In genomic region chr11:52602061-52602561, GRCm38 (mm10) we compare ENCODE assay signal across 11 mouse cellular contexts.
DNase-seq lines count a peak whose midpoint lies in the region; ATAC-seq and TF ChIP-seq lines count a peak whose summit lies in the region.
"Had no signal": no experiment of that assay in that cellular context is flagged by ENCODE, and none has a peak within 500 bp of the region (broad histone marks: within the 10 kb centered on the region; RNA-seq: fewer than 3 reads in every experiment).

No protein-coding gene starts in this region.

- no peaks in the 10 kb centered on the region for H3K9me3 ChIP-seq in midbrain, embryonic 11.5 days (ENCODE audit: control insufficient read depth, low read length)
- no peaks in the 10 kb centered on the region for H3K9me3 ChIP-seq in liver, postnatal 0 days (ENCODE audit: low read length)
- H3K9me3 ChIP-seq: liver, embryonic 15.5 days had no signal

- H3K4me3 ChIP-seq in midbrain, embryonic 11.5 days (ENCODE audit: low read depth, low read length), result no peak overlapping the region
- H3K4me3 ChIP-seq in liver, postnatal 0 days (ENCODE audit: low read depth, low read length), result no peak overlapping the region
- H3K4me3 ChIP-seq: liver, embryonic 15.5 days had no signal

- H3K36me3 ChIP-seq in midbrain, embryonic 11.5 days (ENCODE audit: control insufficient read depth, insufficient read depth, low read length), result no peaks in the 10 kb centered on the region
- no peaks in the 10 kb centered on the region for H3K36me3 ChIP-seq in liver, postnatal 0 days (replicated peaks; ENCODE audit: insufficient read depth, low read length)
- H3K36me3 ChIP-seq: liver, embryonic 15.5 days had no signal

- no peak overlapping the region for H3K4me2 ChIP-seq in midbrain, embryonic 11.5 days
- H3K4me2 ChIP-seq in liver, postnatal 0 days (ENCODE audit: low read depth, low read length), result no peak overlapping the region
- H3K4me2 ChIP-seq: liver, embryonic 15.5 days had no signal

- H3K27ac ChIP-seq in midbrain, embryonic 11.5 days (ENCODE audit: low read depth, low read length), result no peak overlapping the region
- H3K27ac ChIP-seq in liver, postnatal 0 days (ENCODE audit: low read depth), result no peak overlapping the region
- H3K27ac ChIP-seq: liver, embryonic 15.5 days; stomach, postnatal 0 days had no signal

- no peak overlapping the region for H3K9ac ChIP-seq in midbrain, embryonic 11.5 days (ENCODE audit: low read length)
- no peak overlapping the region for H3K9ac ChIP-seq in liver, postnatal 0 days (replicated peaks)
- H3K9ac ChIP-seq: liver, embryonic 15.5 days had no signal

- H3K4me1 ChIP-seq in midbrain, embryonic 11.5 days (ENCODE audit: control insufficient read depth, insufficient read depth, low read length), result no peaks in the 10 kb centered on the region
- H3K4me1 ChIP-seq in liver, postnatal 0 days (ENCODE audit: insufficient read depth), result no peaks in the 10 kb centered on the region
- H3K4me1 ChIP-seq: liver, embryonic 15.5 days had no signal

- 86% methylated on average over 15 of the region's 15 CpGs for WGBS in midbrain, embryonic 11.5 days
- WGBS in liver, postnatal 0 days (ENCODE audit: insufficient replicate concordance), result 67% methylated on average over 15 of the region's 15 CpGs

- no peak for TF ChIP-seq CTCF in liver, postnatal 0 days (IDR thresholded peaks at IDR 0.05; ENCODE audit: low read depth)

- no peak for TF ChIP-seq EP300 in liver, postnatal 0 days (IDR thresholded peaks at IDR 0.05; ENCODE audit: low read depth)

- ATAC-seq in granulocyte monocyte progenitor cell, adult 5-6 weeks (replicated peaks; ENCODE audit: poor library complexity, severe bottlenecking), result no peak
- ATAC-seq in midbrain, embryonic 11.5 days (ENCODE audit: low FRiP score), result no peak
- ATAC-seq in liver, postnatal 0 days, result no peak
- ATAC-seq: inflammation-experienced regulatory T-cells, adult 6 months had no signal

- peak; percentile 53 for DNase-seq in adrenal gland, adult 2 months
- no peak for DNase-seq in adrenal gland, postnatal 4 days (ENCODE audit: low spot score in 2 of 2)
- DNase-seq in adipocyte (ENCODE audit: low spot score), result peak; percentile 85
- DNase-seq in layer of hippocampus, adult 11-12 months (ENCODE audit: low spot score), result peak; percentile 66
- DNase-seq in left cerebral cortex, adult 9 months (ENCODE audit: low spot score in 2 of 2), result peak; percentile 28 to 64
- no peak for DNase-seq in midbrain, embryonic 11.5 days (ENCODE audit: low spot score, missing footprints)
- DNase-seq in liver, postnatal 0 days, result no peak

- no peaks in the 10 kb centered on the region for H3K27me3 ChIP-seq in midbrain, embryonic 11.5 days (ENCODE audit: control insufficient read depth, insufficient read depth, low read length)
- no peaks in the 10 kb centered on the region for H3K27me3 ChIP-seq in liver, postnatal 0 days (ENCODE audit: insufficient read depth, low read length)
- H3K27me3 ChIP-seq: liver, embryonic 15.5 days had no signal

Comparison
In these comparisons a context has a peak if more than half of its experiments do, and no peak if none do; other contexts are left out.
1. DNase-seq: peak in adrenal gland, adult 2 months (single experiment), adipocyte (single experiment), layer of hippocampus, adult 11-12 months (single experiment) and left cerebral cortex, adult 9 months (2 of 2); none in adrenal gland, postnatal 4 days (0 of 2), midbrain, embryonic 11.5 days (single experiment) and liver, postnatal 0 days (single experiment).